Mouse (Mus musculus) E14TG2a.4 (cell line): ENCODE data around the gene Msh5.

ENCODE experiments used
- CTCF ChIP-seq: conservative IDR thresholded peaks from 2 replicates; pipeline ENCODE4 v1.5.1; 2014; ENCODE audit warnings: low read length
- NANOG ChIP-seq: IDR thresholded peaks from 2 replicates; pipeline ENCODE4 v1.6.1; 2014; ENCODE audit warnings: borderline replicate concordance, low read length, mixed read lengths
- POU5F1 ChIP-seq: IDR thresholded peaks from 2 replicates; pipeline ENCODE4 v1.6.1; 2014; ENCODE audit warnings: low read length, borderline replicate concordance

- TF ChIP-seq CTCF (no peak), NANOG (no peak), POU5F1 (no peak)
Measured at GRCm38 (mm10) chr17:35034896-35035295, 11.6 kb downstream of the Msh5 start.
